Mouse (Mus musculus) ES-E14 (cell line): ENCODE data around the gene Cbfa2t3.

Source experiments
- CHD2 ChIP-seq: IDR thresholded peaks from 2 replicates; pipeline ENCODE4 v1.6.1; 2014; ENCODE audit warnings: mild to moderate bottlenecking, low read depth, low read length, inconsistent platforms
- HCFC1 ChIP-seq: IDR thresholded peaks from 2 replicates; pipeline ENCODE4 v1.6.1; 2012; ENCODE audit warnings: low read length, inconsistent platforms, borderline replicate concordance; ENCODE audit not compliant: insufficient read depth
- MAFK ChIP-seq: IDR thresholded peaks from 2 replicates; pipeline ENCODE4 v1.6.1; 2014; ENCODE audit warnings: mild to moderate bottlenecking, low read depth, low read length, inconsistent platforms; ENCODE audit not compliant: insufficient read depth
- ZC3H11A ChIP-seq: IDR thresholded peaks from 2 replicates; pipeline ENCODE4 v1.6.1; 2012; ENCODE audit warnings: low read depth, mild to moderate bottlenecking, inconsistent platforms, low read length, borderline replicate concordance
- ZNF384 ChIP-seq: IDR thresholded peaks from 2 replicates; pipeline ENCODE4 v1.6.1; 2012; ENCODE audit warnings: low read depth, low read length, inconsistent platforms

GRCm38 (mm10) chr8:122720070-122720729 lies 21.3 kb upstream of the Cbfa2t3 start:
- TF ChIP-seq ZC3H11A (no peak), MAFK (no peak), HCFC1 (no peak), CHD2 (no peak), ZNF384 (no peak)
